Mouse (Mus musculus) activated CD4-positive, CD25-positive, alpha-beta regulatory T cell, adult 4 months (primary cell): ENCODE measurements around the gene Hmx3. TPM values are rescaled to one million over a fixed set of nuclear protein-coding genes. Genes with fewer than 3 reads are reported as not detected.

ENCODE experiments used
- ATAC-seq: one replicate; pipeline ENCODE4 v1.8.0; 2017
- polyA plus RNA-seq, 2 experiments: library from polyadenylated mRNA; unstranded; fragments of 100-300 nt; shearing (Covaris generic); gene quantifications; one replicate each; pipeline ENCODE4 v1.2.1; 2017

Hmx3 gene
- polyA plus RNA-seq, 2 experiments from 2014 or later = not detected

GRCm38 (mm10) chr7:131556541-131557271 lies 14.0 kb downstream of the Hmx3 start:
- no peak for ATAC-seq

- no peak for ATAC-seq
These were observed 15.1 kb downstream of the Hmx3 start for GRCm38 (mm10) chr7:131557751-131558150.

- ATAC-seq = peak; percentile 95
These were observed 17.5 kb downstream of the Hmx3 start, which contains the start of gene Bub3 for GRCm38 (mm10) chr7:131559986-131560696. Gene Bub3, plus strand, starts transcription at chr7:131560222.

GRCm38 (mm10) chr7:131560697-131561042 lies 18.0 kb downstream of the Hmx3 start:
- no peak for ATAC-seq

DNA sequence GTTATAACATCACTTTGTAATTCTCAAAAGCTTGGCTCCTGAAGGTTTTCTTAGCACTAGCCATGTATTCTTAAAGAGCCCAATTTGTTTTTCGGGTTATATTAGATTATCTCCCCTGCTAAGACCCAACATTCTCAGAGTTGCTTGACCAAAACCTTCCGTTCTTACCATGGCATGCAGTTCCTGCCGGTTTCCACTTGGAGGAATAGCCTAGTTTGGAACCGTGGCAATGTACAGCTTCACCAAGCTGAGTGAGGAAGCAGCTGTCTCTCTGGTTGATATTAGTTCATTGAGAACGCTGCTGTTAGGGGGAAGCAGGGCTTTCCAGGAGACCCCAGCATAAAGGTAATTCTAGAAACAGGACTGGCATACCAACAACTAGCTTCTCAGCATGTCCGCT lies 32.6 kb downstream of the Hmx3 start:
- ATAC-seq = no peak

- ATAC-seq = no peak
These were observed 39.5 kb downstream of the Hmx3 start for GRCm38 (mm10) chr7:131582178-131582577.

- no peak for ATAC-seq
These were observed 42.9 kb downstream of the Hmx3 start for GRCm38 (mm10) chr7:131585551-131585950.

Other genes with a start within 250 kb of the Hmx3 start
- not detected for gene Cuzd1, start 220.6 kb upstream of the Hmx3 start, polyA plus RNA-seq
- not detected for gene Fam24b, start 213.4 kb upstream of the Hmx3 start, polyA plus RNA-seq
- not detected for gene Fam24a, start 209.0 kb upstream of the Hmx3 start, polyA plus RNA-seq
- gene 2310057M21Rik, start 180.1 kb upstream of the Hmx3 start, polyA plus RNA-seq = 10 to 100 TPM; 12.7 to 18.5 TPM
- gene Pstk, start 171.7 kb upstream of the Hmx3 start, polyA plus RNA-seq = 10 to 100 TPM; 33.6 to 39.6 TPM
- 10 to 100 TPM; 23.1 to 28.7 TPM for gene Ikzf5, start 132.3 kb upstream of the Hmx3 start, polyA plus RNA-seq
- 10 to 100 TPM; 33.3 to 36.3 TPM for gene Acadsb, start 132.3 kb upstream of the Hmx3 start, polyA plus RNA-seq
- under 1 TPM in 1 of 2 experiments, not detected in 1; 0.32 TPM for gene Hmx2, start 5.9 kb downstream of the Hmx3 start, polyA plus RNA-seq
- 100 to 1,000 TPM; 176 to 222 TPM for gene Bub3, start 17.4 kb downstream of the Hmx3 start, polyA plus RNA-seq